Mouse (Mus musculus): ENCODE measurements at regions not wholly inside any gene's neighbourhood (a gene's known extent, or its start where the extent isn't known, plus 50 kb on each side); places are given as distances from the start of the nearest gene placed in this dataset.
"Not testable (repeated sequence)": the region's sequence is repeated elsewhere in the genome, so short reads cannot be mapped to it uniquely, and the experiment has no call there.

DNA sequence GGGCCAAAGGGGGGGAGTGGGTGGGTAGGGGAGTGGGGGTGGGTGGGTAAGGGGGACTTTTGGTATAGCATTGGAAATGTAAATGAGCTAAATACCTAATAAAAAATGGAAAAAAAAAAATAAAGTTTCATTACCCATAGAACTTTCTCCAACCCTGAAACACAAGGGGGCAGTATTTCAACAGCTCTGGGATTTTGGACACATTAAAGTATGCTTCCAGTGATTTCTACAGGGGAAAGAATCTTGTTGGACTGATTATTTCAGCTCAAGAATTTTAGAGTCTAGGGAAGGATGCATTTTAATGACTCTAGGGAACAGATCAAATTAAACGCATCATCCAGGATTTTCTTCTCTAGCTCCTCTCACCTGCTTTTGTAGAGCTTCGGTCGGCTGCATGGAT, 345.9 kb downstream of the Nrcam start:
- not testable (repeated sequence) for DNase-seq

DNA sequence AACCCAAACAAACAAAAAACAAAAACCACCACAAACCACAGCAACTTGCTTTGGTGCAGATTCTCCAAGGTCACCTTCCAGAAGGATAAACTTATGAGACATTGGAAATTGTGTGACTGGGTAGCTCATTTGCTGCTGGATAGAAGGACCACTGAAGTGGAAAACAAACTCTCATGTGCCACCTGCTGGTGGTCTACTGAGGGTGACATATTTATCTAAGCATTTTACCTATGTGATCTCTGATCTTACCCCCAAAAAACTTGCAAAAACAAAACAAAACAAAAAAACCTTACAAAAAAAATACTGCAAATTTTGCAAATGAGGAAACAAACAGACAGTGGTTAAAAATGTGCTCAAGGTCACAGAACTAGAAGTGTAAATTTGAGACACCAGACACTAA, 346.3 kb downstream of the Nrcam start:
- DNase-seq = peak; percentile 2 to 17
